Mouse (Mus musculus) CH12.LX (cell line): ENCODE results near the gene Agpat2.

ENCODE experiments used
- CTCF ChIP-seq, 2 experiments: IDR thresholded peaks in 1 of 2; conservative IDR thresholded peaks in 1 of 2; 2 replicates each; pipeline ENCODE4 v1.5.1; 2011 to 2012; ENCODE audit warnings: low read depth in 2 of 2, low read length in 2 of 2, improper control_type of control experiment in 1 of 2, inconsistent platforms in 1 of 2, mild to moderate bottlenecking in 1 of 2, moderate library complexity in 1 of 2
- ELF1 ChIP-seq: IDR thresholded peaks from 2 replicates; pipeline ENCODE4 v1.6.1; 2014; ENCODE audit warnings: low read depth, mild to moderate bottlenecking, inconsistent platforms, low read length, improper control_type of control experiment
- EP300 ChIP-seq: IDR thresholded peaks from 2 replicates; pipeline ENCODE4 v1.6.1; 2011; ENCODE audit warnings: low read length, improper control_type of control experiment
- MAFK ChIP-seq: IDR thresholded peaks from 2 replicates; pipeline ENCODE4 v1.6.1; 2011; ENCODE audit warnings: low read length, improper control_type of control experiment; ENCODE audit not compliant: insufficient replicate concordance
- MAX ChIP-seq: IDR thresholded peaks from 2 replicates; pipeline ENCODE4 v1.6.1; 2011; ENCODE audit warnings: low read length, improper control_type of control experiment
- MEF2A ChIP-seq: IDR thresholded peaks from 2 replicates; pipeline ENCODE4 v1.6.1; 2014; ENCODE audit warnings: low read depth, mild to moderate bottlenecking, inconsistent platforms, low read length, improper control_type of control experiment, borderline replicate concordance
- MYC ChIP-seq: IDR thresholded peaks from 2 replicates; pipeline ENCODE4 v1.6.1; 2011; ENCODE audit warnings: low read depth, mild to moderate bottlenecking, improper control_type of control experiment, low read length
- NRF1 ChIP-seq: IDR thresholded peaks from 2 replicates; pipeline ENCODE4 v1.6.1; 2014; ENCODE audit warnings: low read depth, mild to moderate bottlenecking, inconsistent platforms, low read length, improper control_type of control experiment, moderate library complexity
- POLR2A ChIP-seq: IDR thresholded peaks from 2 replicates; pipeline ENCODE4 v1.6.1; 2011; ENCODE audit warnings: low read depth, mild to moderate bottlenecking, improper control_type of control experiment, low read length
- ZMIZ1 ChIP-seq: IDR thresholded peaks from 2 replicates; pipeline ENCODE4 v1.6.1; 2012; ENCODE audit warnings: low read depth, mild to moderate bottlenecking, inconsistent platforms, low read length, improper control_type of control experiment

GRCm38 (mm10) chr2:26599965-26600364 lies 4.3 kb downstream of the Agpat2 start:
- TF ChIP-seq MYC (no peak), CTCF (conservative IDR thresholded peaks at IDR 0.05 in 1 of 2, IDR thresholded peaks at IDR 0.05 in 1 of 2; ENCODE audit: low read depth in 2 of 2, low read length in 2 of 2) (no peak), MAX (no peak), MEF2A (no peak), POLR2A (no peak), ZMIZ1 (no peak), EP300 (no peak), NRF1 (no peak), ELF1 (no peak), MAFK (no peak)
